Mouse (Mus musculus) midbrain, embryonic 13.5 days (tissue): ENCODE measurements around the gene Crcp. TPM values are rescaled to one million over a fixed set of nuclear protein-coding genes. Genes with fewer than 3 reads are reported as not detected.

Experiments used
- ATAC-seq: fragments of 200-750 bp; cut with Nextera tagmentation; 2 replicates; pipeline ENCODE4 v1.8.0; 2017; ENCODE audit warnings: mild to moderate bottlenecking, moderate TSS enrichment, moderate library complexity
- H3K27ac ChIP-seq: fragments of 300-500 bp; sonication (generic); 2 replicates; pipeline ENCODE4 v1.5.1; 2015; ENCODE audit warnings: inconsistent platforms, mild to moderate bottlenecking, moderate library complexity
- H3K27me3 ChIP-seq: fragments of 300-500 bp; sonication (generic); 2 replicates; pipeline ENCODE4 v1.6.1; 2015; ENCODE audit warnings: mild to moderate bottlenecking, inconsistent platforms
- H3K36me3 ChIP-seq: fragments of 300-500 bp; sonication (generic); 2 replicates; pipeline ENCODE4 v1.6.1; 2015; ENCODE audit warnings: mild to moderate bottlenecking, inconsistent platforms
- H3K4me1 ChIP-seq: fragments of 300-500 bp; sonication (generic); replicated peaks from 2 replicates; pipeline ENCODE4 v1.6.1; 2015; ENCODE audit warnings: inconsistent platforms
- H3K4me2 ChIP-seq: fragments of 300-500 bp; sonication (generic); replicated peaks from 2 replicates; pipeline ENCODE4 v1.6.1; 2015; ENCODE audit warnings: moderate library complexity, mild to moderate bottlenecking, inconsistent platforms
- H3K4me3 ChIP-seq: fragments of 300-500 bp; sonication (generic); replicated peaks from 2 replicates; pipeline ENCODE4 v1.5.1; 2015; ENCODE audit warnings: mild to moderate bottlenecking, inconsistent platforms
- H3K9ac ChIP-seq: fragments of 300-500 bp; sonication (generic); replicated peaks from 2 replicates; pipeline ENCODE4 v1.6.1; 2015; ENCODE audit warnings: mild to moderate bottlenecking, inconsistent platforms
- H3K9me3 ChIP-seq: fragments of 300-500 bp; sonication (generic); 2 replicates; pipeline ENCODE4 v1.6.1; 2016; ENCODE audit warnings: mild to moderate bottlenecking, inconsistent platforms
- WGBS: fragments of 180-500 bp; shearing (Covaris S2); methylation state at CpG from one replicate; pipeline ENCODE4 v1.1.7; 2015; 5-methylcytosine and 5-hydroxymethylcytosine counted together
- polyA plus RNA-seq: library from polyadenylated mRNA; unstranded; fragments of >200 nt; fragmentation: Nextera tagmentation; extraction: Ambion mirVana; gene quantifications from 2 replicates; pipeline ENCODE4 v1.2.1, GENCODE M21; 2015

Gene Crcp
- polyA plus RNA-seq, 1 experiment from 2014 or later, result 79.3 TPM

DNA sequence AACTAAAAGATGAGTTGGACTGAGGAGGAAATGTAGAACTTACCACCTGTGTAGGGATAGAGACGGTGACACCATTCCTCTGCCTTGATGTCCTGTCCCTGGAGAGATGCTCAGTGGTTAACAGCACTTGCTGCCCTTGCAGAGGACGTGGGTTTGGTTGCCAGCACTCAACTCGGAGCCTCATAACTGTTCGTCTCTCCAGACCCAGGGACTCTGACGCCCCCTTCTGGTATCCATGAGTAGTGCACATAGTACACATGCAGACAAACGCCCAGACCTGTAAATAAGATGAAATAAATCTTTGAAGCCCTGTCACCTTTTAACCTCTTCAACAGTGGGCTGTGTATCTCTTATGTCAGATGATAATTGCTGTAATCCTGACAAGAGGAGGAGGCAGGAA is 17.9 kb downstream of the Crcp start:
- Histone ChIP-seq H3K4me3 (no peak overlapping the region), H3K9ac (no peak overlapping the region), H3K27ac (no peak overlapping the region), H3K4me2 (no peak overlapping the region), H3K36me3 (peaks cover 79% of the 10 kb centered on the region), H3K27me3 (no peaks in the 10 kb centered on the region), H3K4me1 (peaks cover 7% of the 10 kb centered on the region; the same call in 1 of the 2 replicates), H3K9me3 (no peaks in the 10 kb centered on the region)
- WGBS, result 82% methylated on average over 6 of the region's 6 CpGs
- no peak for ATAC-seq

DNA sequence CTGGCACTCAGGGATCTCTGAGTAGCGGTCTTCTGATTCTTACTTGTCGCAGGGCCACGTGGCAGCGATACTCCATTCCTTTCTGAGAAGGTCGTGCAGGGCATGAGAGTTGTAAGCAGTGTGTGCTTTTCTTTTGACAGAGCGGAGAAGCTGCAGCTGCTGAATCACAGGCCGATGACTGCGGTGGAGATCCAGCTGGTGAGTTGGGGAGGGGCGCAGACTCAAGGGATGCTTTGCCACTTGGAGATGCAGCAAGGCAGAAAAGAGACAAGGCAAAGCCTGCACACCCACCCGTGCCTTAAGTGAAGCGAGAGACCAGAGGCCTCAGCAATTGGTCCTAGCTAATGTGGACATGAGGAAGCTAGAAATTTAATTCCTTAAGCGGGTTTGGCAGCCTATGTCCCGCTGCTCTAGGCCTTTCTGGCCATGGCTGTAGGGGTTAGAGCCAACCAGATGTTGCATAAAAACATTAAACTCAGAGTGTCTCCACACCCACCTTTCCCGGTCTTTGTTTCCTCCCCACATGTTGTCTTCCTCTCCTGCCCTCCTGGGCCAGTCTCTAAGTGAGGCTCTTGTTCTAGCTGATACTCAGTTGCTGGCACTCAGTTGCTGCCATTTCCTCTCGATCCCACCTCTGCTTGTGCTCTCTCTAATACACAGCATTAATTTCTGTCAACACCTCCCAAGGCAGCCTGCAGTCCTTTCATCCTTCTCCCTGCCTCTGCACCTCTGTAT is 19.9 kb downstream of the Crcp start:
- ATAC-seq, result no peak
- WGBS, result 80% methylated on average over 15 of the region's 15 CpGs

DNA sequence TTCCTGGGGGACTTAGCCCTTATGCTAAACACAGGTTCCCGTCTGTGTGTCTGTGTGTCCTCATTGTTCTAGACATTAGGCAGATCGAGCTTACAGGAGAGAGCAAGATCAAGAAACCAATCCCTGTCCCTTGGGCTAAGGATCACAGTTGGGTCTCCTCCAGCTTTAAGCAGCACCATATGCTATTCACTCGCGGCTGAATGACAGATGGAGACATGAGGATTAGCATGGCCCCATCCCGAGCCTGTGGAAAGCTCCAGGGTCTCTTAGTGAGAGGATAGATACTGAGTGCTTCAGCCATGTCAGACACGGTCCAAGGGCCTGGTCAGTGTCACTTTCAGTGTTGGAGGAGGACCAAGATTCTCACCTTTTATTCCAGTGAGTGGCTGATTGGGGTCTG is 21.3 kb downstream of the Crcp start:
- Histone ChIP-seq H3K4me2 (no peak overlapping the region), H3K36me3 (peaks cover 64% of the 10 kb centered on the region), H3K27me3 (no peaks in the 10 kb centered on the region), H3K4me1 (peaks cover 12% of the 10 kb centered on the region; the same call in 1 of the 2 replicates), H3K27ac (no peak overlapping the region), H3K4me3 (no peak overlapping the region), H3K9ac (no peak overlapping the region), H3K9me3 (no peaks in the 10 kb centered on the region)
- WGBS, result 45% methylated on average over 6 of the region's 6 CpGs
- no peak for ATAC-seq

More for the DNA sequence above, 19.9 kb downstream of the Crcp start:
- Histone ChIP-seq H3K4me1 (peaks cover 12% of the 10 kb centered on the region; the same call in 1 of the 2 replicates), H3K4me3 (no peak overlapping the region), H3K9me3 (no peaks in the 10 kb centered on the region), H3K9ac (0 out of 2 replicates have a peak overlapping the region, but pooled peaks have one; percentile 14), H3K27ac (no peak overlapping the region; the same call in 1 of the 2 replicates), H3K4me2 (no peak overlapping the region), H3K36me3 (peaks cover 67% of the 10 kb centered on the region), H3K27me3 (no peaks in the 10 kb centered on the region)

DNA sequence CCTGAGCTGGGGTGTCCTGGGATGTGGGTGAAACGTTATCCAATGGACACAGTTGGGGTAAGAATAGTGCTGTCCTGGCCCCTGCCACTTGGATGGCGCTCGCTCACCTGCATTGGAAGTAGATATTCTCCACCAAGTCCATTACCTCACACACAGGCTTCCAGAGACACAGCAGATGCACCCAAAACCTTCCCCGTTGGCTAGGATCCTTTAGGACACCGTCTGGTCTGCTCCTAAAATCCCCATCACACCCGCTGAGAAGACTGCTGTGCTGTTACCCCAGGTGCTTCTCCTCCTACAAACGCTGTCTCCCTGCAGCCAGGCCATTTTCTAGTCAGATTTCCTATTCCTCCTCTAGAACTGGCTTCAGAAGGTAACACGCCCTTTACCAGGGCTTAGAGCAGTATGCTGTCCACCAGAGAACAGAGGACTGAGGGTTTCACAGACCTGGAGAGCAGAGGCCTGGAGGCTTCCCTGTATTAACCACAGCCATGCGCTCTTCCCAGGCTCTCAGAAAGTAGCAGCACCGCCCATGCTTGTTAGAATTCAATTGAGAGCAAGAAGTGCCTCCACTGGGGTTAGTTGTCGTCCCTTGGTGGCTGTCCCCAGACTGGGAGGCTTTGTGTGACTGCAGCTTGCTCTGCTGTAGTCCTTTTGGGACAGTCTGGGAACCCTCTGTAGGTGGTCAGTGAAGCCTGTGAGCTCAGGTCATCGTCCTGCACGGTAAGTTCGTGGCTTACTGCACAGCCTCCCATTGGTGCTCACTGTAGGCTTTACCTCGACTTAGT is 22.2 kb downstream of the Crcp start:
- H3K36me3 ChIP-seq, result peaks cover 60% of the 10 kb centered on the region

DNA sequence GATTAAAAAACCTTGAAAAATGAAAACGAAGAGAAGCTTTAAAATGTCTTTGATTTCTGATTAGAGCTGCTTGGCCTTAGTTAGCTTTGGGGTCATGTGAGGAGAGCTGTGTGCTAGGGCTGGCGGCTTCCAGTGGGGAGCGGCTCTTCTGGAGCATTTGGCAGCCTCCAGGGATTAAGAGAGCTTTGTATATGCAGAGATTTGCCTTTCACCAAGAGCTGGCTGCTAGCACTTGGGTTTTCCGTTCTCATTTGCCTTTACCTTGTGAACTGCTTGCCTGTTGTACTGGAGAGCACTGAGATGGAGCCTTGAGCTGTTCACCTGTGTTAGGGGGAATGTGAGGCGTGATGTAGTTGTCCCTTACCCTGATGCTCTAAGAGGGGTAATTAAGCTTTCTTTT is 23.4 kb downstream of the Crcp start:
- Histone ChIP-seq H3K27ac (no peak overlapping the region; the same call in 1 of the 2 replicates), H3K9ac (no peak overlapping the region), H3K9me3 (no peaks in the 10 kb centered on the region), H3K27me3 (no peaks in the 10 kb centered on the region), H3K36me3 (peaks cover 48% of the 10 kb centered on the region), H3K4me3 (no peak overlapping the region), H3K4me2 (no peak overlapping the region), H3K4me1 (peaks cover 12% of the 10 kb centered on the region; the same call in 1 of the 2 replicates)
- 67% methylated on average over 5 of the region's 5 CpGs for WGBS
- ATAC-seq, result no peak

More for the DNA sequence above, 22.2 kb downstream of the Crcp start:
- Histone ChIP-seq H3K4me1 (peaks cover 12% of the 10 kb centered on the region; the same call in 1 of the 2 replicates), H3K27ac (no peak overlapping the region), H3K9me3 (no peaks in the 10 kb centered on the region), H3K4me2 (no peak overlapping the region), H3K9ac (no peak overlapping the region), H3K27me3 (no peaks in the 10 kb centered on the region), H3K4me3 (no peak overlapping the region)
- no peak for ATAC-seq
- 87% methylated on average over 15 of the region's 15 CpGs for WGBS

DNA sequence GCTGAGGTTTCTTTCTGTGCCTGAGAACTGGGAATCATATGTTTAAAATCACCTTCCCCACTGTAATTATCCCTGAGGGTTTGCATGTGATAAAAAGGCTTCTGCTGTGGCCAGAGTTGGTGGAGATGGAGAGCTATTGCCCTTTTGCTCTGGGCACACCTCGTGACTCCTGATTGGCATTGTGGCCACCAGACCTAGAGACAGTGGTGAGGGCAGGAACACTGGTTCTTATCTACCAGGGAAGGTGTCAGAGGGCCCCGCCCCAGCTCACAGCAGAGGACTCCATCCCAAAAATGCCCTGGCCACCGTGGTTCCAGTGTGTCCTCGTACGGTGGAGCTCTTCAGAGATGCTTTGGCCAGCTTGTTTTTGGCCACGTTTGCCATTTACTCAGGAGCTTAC is 23.9 kb downstream of the Crcp start:
- WGBS, result 94% methylated on average over 6 of the region's 6 CpGs
- no peak overlapping the region for H3K9ac ChIP-seq
- peaks cover 48% of the 10 kb centered on the region for H3K36me3 ChIP-seq
- no peak overlapping the region for H3K4me3 ChIP-seq
- H3K27me3 ChIP-seq, result no peaks in the 10 kb centered on the region
- H3K9me3 ChIP-seq, result no peaks in the 10 kb centered on the region
- no peak for ATAC-seq
- peaks cover 12% of the 10 kb centered on the region; the same call in 1 of the 2 replicates for H3K4me1 ChIP-seq
- H3K27ac ChIP-seq, result no peak overlapping the region
- H3K4me2 ChIP-seq, result no peak overlapping the region

DNA sequence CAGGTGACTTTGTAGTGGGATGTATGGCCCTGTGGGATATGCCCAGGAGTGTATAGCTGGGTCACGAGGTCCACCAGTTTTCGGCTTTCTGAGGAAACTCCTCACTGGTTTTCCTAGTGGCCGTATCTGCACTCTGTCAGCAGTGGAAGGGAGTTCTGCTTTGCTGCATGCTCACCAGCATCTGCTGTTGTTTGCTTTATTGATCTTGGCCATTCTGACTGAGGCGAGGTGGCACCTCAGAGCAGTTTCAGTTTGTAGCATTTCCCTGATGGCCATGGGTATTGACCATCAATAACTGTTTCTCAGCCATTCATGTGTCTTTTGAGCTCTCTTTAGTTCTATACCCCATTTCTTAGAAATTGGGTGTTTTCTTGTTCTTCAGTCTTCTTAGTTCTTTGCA is 26.6 kb downstream of the Crcp start:
- Histone ChIP-seq H3K9ac (no peak overlapping the region), H3K4me3 (no peak overlapping the region), H3K4me2 (no peak overlapping the region), H3K27me3 (no peaks in the 10 kb centered on the region), H3K27ac (no peak overlapping the region), H3K36me3 (peaks cover 49% of the 10 kb centered on the region), H3K9me3 (no peaks in the 10 kb centered on the region), H3K4me1 (peaks cover 8% of the 10 kb centered on the region; the same call in 1 of the 2 replicates)
- WGBS, result 92% methylated on average over 4 of the region's 4 CpGs
- ATAC-seq, result no peak

DNA sequence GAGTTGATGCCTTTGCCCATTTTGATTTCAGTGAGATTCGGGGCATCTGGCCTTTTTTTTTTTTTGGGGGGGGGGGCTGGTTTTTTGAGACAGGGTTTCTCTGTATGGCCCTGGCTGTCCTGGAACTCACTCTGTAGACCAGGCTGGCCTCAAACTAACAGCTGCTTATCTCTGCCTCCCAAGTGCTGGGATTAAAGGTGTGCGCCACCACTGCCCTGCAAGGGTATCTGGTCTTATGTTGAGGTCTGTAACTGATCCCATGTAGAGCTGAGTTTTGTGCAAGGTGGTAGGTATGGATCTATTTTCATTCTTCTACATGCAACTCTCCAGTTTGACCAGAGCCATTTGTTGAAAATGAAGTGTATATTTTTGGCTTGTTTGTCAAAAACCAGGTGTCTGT is 27.2 kb downstream of the Crcp start:
- H3K27ac ChIP-seq, result no peak overlapping the region
- 97% methylated on average over 2 of the region's 2 CpGs for WGBS
- peaks cover 47% of the 10 kb centered on the region for H3K36me3 ChIP-seq
- H3K4me2 ChIP-seq, result no peak overlapping the region
- H3K27me3 ChIP-seq, result no peaks in the 10 kb centered on the region
- H3K9ac ChIP-seq, result no peak overlapping the region
- ATAC-seq, result no peak
- no peaks in the 10 kb centered on the region for H3K9me3 ChIP-seq
- H3K4me3 ChIP-seq, result no peak overlapping the region
- H3K4me1 ChIP-seq, result peaks cover 5% of the 10 kb centered on the region; the same call in 1 of the 2 replicates

DNA sequence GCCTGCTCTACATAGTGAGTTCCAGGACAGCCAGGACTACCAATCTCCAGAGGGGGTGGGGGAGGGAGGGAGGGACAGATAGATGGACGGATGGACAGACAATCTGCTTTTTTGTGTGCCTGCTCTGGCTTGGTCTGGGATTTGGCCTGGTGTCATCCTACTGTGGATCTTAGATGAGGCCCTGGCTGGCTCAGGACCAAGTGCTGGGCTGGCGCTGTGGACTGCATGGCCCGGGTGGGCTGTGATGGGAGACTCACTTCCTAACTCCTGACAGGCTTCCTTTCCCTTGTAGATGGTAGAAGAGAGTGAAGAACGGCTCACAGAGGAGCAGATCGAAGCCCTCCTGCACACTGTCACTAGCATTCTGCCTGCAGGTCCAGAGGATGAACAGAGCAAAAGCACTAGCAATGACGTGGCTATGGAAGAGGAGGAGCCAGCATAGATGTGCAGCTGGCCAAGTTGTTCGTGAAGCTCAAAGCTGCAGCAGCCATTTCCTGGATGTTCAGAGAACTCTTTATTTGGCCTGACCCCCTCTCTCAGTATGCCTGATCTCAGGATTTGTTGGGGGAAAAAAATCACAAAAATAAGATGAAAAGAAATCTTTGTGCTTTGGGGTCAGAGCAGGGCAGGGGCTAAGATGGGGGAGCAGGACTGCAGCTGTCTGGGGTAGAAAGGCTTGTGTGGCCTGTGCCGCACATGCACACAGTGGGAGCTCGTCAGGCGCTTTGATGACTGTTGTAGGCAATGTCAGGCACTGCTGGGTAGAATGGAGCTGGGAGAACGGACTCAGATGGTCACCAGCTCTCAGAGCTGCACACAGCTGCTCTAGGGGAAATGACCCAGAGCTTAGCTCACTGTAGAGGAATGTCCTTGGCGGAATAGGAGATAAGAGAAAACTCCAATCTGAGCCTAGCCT is 30.6 kb downstream of the Crcp start:
- no peaks in the 10 kb centered on the region for H3K27me3 ChIP-seq
- 67% methylated on average over 12 of the region's 12 CpGs for WGBS
- no peaks in the 10 kb centered on the region for H3K4me1 ChIP-seq
- H3K4me3 ChIP-seq, result no peak overlapping the region
- H3K9me3 ChIP-seq, result no peaks in the 10 kb centered on the region
- no peak overlapping the region for H3K4me2 ChIP-seq
- H3K9ac ChIP-seq, result no peak overlapping the region
- peaks cover 44% of the 10 kb centered on the region for H3K36me3 ChIP-seq
- no peak overlapping the region for H3K27ac ChIP-seq
- no peak for ATAC-seq

DNA sequence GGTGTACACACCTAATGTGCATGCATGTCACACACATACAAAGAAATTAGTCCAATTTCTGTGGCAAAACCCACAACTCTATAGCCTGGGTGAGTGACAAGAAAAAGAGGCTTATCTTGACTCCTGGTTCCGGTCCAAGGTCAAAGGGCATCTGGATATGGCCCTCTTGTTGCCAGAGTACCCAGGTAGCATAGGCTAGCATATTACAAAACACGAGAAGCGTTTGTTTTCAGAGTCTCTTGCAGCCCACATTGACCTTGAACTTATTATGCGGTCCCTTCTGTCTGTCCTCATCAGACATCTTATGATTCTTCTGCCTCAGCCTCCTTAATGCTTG is 31.2 kb downstream of the Crcp start:
- Histone ChIP-seq H3K27me3 (no peaks in the 10 kb centered on the region), H3K4me2 (no peak overlapping the region), H3K27ac (no peak overlapping the region), H3K9ac (no peak overlapping the region), H3K9me3 (no peaks in the 10 kb centered on the region), H3K4me3 (no peak overlapping the region), H3K4me1 (no peaks in the 10 kb centered on the region), H3K36me3 (peaks cover 40% of the 10 kb centered on the region)
- ATAC-seq, result no peak
- WGBS, result 88% methylated on average over 4 of the region's 4 CpGs

DNA sequence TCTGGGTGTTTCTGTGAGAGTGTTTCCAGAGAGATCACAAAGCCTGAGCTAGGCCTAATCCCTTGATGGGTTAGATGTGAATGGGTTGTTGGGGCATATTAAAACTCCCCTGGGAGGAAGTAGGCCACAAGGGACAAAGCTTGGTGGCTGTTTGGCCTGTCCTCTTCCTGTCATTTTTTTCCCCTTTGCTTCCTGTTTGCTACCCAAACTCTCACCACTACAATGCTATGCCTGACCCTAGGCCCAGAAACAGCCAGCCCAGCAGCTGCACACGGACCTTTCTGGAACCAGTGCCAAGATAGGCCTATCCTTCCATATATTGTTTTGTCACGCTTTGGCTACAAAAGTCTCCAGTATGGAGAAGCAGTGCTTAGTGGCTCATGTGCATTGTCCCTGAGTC is 33.0 kb downstream of the Crcp start:
- H3K27me3 ChIP-seq, result no peaks in the 10 kb centered on the region
- WGBS, result 91% methylated on average over 2 of the region's 2 CpGs
- ATAC-seq, result no peak
- H3K4me2 ChIP-seq, result no peak overlapping the region
- H3K9me3 ChIP-seq, result no peaks in the 10 kb centered on the region
- H3K27ac ChIP-seq, result no peak overlapping the region
- no peaks in the 10 kb centered on the region for H3K4me1 ChIP-seq
- H3K36me3 ChIP-seq, result peaks cover 35% of the 10 kb centered on the region
- no peak overlapping the region for H3K4me3 ChIP-seq
- no peak overlapping the region for H3K9ac ChIP-seq
